Mouse (Mus musculus): ENCODE measurements around the gene Ankmy1. TPM values are rescaled to one million over a fixed set of nuclear protein-coding genes. Genes with fewer than 3 reads are reported as not detected.

Gene Ankmy1
- polyA plus RNA-seq, 1 experiment from 2014 or later = 0.93 TPM

DNA sequence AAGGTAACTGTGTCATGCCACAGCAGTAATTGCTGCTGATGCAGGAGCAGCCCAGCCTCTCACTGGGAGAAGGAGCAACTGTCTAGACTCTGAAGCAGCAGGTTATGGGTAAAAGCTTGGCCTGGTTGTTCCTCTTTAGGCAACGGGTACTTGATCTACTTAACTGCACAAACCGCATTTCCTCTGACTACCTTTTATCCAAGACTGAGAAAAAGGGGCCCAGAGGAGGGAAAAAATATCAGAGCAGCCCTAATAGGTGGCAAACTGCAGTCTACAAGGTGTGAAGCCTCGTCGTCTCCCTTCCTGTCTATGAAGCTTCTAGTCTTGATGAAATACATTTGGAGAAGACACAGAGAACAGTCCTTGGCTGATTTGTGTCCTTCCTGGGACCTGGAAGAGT, 30.9 kb upstream of the Ankmy1 start:
- 73% methylated on average over 4 of the region's 4 CpGs for WGBS
- no peaks in the 10 kb centered on the region for H3K27me3 ChIP-seq
- peaks cover 7% of the 10 kb centered on the region; the same call in 1 of the 2 replicates for H3K36me3 ChIP-seq
- ATAC-seq (replicated peaks) = no peak
- peak overlapping the region; percentile 83 for H3K9ac ChIP-seq (replicated peaks)
- no peaks in the 10 kb centered on the region for H3K9me3 ChIP-seq
- peak overlapping the region; percentile 81 for H3K4me3 ChIP-seq
- peak overlapping the region; percentile 98 for H3K27ac ChIP-seq (replicated peaks)
- H3K4me1 ChIP-seq = peaks cover 30% of the 10 kb centered on the region
- H3K4me2 ChIP-seq (replicated peaks) = peak overlapping the region; percentile 80

- Histone ChIP-seq H3K9ac (replicated peaks) (no peak overlapping the region), H3K27ac (replicated peaks) (no peak overlapping the region), H3K4me1 (peaks cover 9% of the 10 kb centered on the region), H3K9me3 (no peaks in the 10 kb centered on the region), H3K4me3 (no peak overlapping the region), H3K27me3 (no peaks in the 10 kb centered on the region), H3K4me2 (replicated peaks) (no peak overlapping the region), H3K36me3 (no peaks in the 10 kb centered on the region)
- no peak for ATAC-seq (replicated peaks)
- 14% methylated on average over 1 of the region's 1 CpGs for WGBS
These were observed 27.5 kb upstream of the Ankmy1 start for GRCm38 (mm10) chr1:92930171-92930706.

GRCm38 (mm10) chr1:92921496-92921895, 18.8 kb upstream of the Ankmy1 start:
- H3K27me3 ChIP-seq = no peaks in the 10 kb centered on the region
- no peak overlapping the region for H3K27ac ChIP-seq (replicated peaks)
- H3K9me3 ChIP-seq = no peaks in the 10 kb centered on the region
- H3K4me2 ChIP-seq (replicated peaks) = no peak overlapping the region
- no peak overlapping the region for H3K4me3 ChIP-seq
- WGBS = 93% methylated on average over 4 of the region's 4 CpGs
- peaks cover 49% of the 10 kb centered on the region for H3K36me3 ChIP-seq
- ATAC-seq (replicated peaks) = no peak
- no peak overlapping the region for H3K9ac ChIP-seq (replicated peaks)
- no peaks in the 10 kb centered on the region for H3K4me1 ChIP-seq

DNA sequence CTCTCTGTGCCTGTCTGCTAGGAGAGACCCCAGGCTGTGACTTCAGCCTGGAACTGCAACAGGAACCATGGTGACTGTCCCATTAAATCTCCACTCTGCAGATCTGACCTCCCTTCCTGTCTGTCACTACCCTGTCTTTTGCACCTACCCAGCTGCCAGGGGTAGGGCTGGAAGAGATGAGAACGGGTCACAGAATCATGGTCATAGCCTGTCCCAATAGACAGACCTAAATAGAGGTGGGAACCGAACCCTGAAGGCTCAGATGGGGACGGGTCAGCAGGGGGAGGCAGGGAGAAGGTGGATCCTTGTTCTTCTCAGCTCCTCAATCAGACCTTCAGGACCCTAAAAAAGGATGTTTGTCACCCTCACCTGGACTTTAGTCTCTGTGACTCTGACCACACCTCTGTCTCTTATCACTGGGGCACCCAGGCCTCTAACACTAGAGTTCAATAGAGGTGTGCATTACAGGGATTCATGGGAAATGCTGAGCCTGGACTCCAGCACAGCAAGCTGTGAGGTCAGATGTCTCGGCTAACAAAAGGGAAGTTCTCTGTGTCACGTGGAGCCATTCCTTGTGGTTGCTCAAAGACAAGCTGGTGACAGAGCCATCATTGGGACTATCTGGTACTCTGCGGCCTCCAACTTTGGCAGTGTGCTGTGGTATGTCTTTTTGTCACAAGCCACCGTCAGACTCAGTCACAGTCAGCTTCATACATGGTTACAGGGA, 17.9 kb upstream of the Ankmy1 start:
- H3K9ac ChIP-seq (replicated peaks) = no peak overlapping the region
- no peak overlapping the region for H3K27ac ChIP-seq (replicated peaks)
- H3K36me3 ChIP-seq = peaks cover 58% of the 10 kb centered on the region
- no peak for ATAC-seq (replicated peaks)
- H3K9me3 ChIP-seq = no peaks in the 10 kb centered on the region
- no peaks in the 10 kb centered on the region for H3K27me3 ChIP-seq
- no peaks in the 10 kb centered on the region for H3K4me1 ChIP-seq
- H3K4me3 ChIP-seq = no peak overlapping the region
- 87% methylated on average over 7 of the region's 7 CpGs for WGBS
- no peak overlapping the region for H3K4me2 ChIP-seq (replicated peaks)

DNA sequence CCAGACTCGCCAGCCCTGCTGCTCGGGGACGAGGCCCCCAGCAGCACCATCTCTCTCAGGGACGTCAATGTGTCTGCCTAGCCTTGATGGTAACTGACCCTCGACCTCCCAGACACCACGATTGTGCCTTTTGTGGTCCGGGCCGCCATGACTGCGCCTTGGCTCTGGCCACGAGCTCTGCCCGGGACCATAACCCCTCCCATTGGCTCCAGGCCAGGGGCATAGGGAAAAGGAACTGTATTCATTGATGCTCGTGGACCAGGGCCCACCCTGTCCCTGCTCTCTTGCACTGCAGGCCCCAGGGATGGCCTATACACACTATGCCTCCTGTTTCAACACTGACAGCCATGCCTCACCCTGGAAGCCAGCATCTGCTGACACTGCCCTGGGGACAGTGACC, 17.1 kb upstream of the Ankmy1 start:
- WGBS = 71% methylated on average over 12 of the region's 12 CpGs
- no peak overlapping the region for H3K4me3 ChIP-seq
- H3K27ac ChIP-seq (replicated peaks) = no peak overlapping the region
- no peak for ATAC-seq (replicated peaks)
- no peaks in the 10 kb centered on the region for H3K9me3 ChIP-seq
- no peak overlapping the region for H3K9ac ChIP-seq (replicated peaks)
- H3K27me3 ChIP-seq = no peaks in the 10 kb centered on the region
- no peak overlapping the region for H3K4me2 ChIP-seq (replicated peaks)
- H3K36me3 ChIP-seq = peaks cover 65% of the 10 kb centered on the region
- no peaks in the 10 kb centered on the region for H3K4me1 ChIP-seq

- no peak overlapping the region for H3K27ac ChIP-seq (replicated peaks)
- H3K4me1 ChIP-seq = no peaks in the 10 kb centered on the region
- no peak overlapping the region for H3K4me2 ChIP-seq (replicated peaks)
- H3K9ac ChIP-seq (replicated peaks) = no peak overlapping the region
- H3K36me3 ChIP-seq = peaks cover 68% of the 10 kb centered on the region
- no peak for ATAC-seq (replicated peaks)
- H3K4me3 ChIP-seq = no peak overlapping the region
- H3K27me3 ChIP-seq = no peaks in the 10 kb centered on the region
- H3K9me3 ChIP-seq = no peaks in the 10 kb centered on the region
- 96% methylated on average over 11 of the region's 11 CpGs for WGBS
These were observed 16.4 kb upstream of the Ankmy1 start for GRCm38 (mm10) chr1:92919151-92919550.

DNA sequence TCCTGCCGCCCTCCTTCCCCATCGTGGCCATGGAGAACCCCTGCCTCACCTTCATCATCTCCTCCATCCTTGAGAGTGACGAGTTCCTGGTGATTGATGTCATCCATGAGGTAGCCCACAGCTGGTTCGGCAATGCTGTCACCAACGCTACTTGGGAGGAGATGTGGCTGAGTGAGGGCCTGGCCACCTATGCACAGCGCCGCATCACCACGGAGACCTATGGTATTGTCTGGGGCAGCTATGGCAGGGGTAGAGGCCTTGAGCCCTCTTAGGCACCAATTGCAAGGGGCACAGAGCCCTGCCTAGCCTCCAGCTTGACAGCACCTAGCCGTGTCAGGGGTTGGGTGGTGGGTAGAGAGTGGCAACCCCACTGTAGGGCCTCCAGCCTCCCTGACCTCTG, 14.0 kb upstream of the Ankmy1 start:
- H3K27ac ChIP-seq (replicated peaks) = no peak overlapping the region
- peaks cover 18% of the 10 kb centered on the region for H3K4me1 ChIP-seq
- peaks cover 68% of the 10 kb centered on the region for H3K36me3 ChIP-seq
- H3K27me3 ChIP-seq = no peaks in the 10 kb centered on the region
- no peak for ATAC-seq (replicated peaks)
- no peaks in the 10 kb centered on the region for H3K9me3 ChIP-seq
- H3K4me3 ChIP-seq = no peak overlapping the region
- no peak overlapping the region for H3K4me2 ChIP-seq (replicated peaks)
- 95% methylated on average over 9 of the region's 9 CpGs for WGBS
- no peak overlapping the region for H3K9ac ChIP-seq (replicated peaks)

DNA sequence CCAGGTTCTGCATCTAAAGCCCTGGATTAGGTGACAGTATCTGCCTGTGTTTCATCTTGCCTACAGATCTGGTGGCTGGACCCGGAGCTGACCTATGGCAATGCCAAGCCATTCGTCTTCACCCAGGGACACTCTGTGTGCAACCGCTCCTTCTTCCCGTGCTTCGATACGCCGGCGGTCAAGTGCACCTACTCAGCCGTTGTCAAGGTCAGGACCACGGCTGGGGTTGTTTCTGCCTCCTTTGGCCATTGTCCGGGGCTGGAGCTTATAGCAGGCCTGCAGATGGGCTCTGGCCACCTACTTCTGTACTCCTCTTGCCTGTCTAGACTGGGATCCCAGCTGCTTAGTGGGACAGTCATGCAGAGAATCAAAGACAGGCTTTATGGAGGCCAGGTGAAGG, 12.3 kb upstream of the Ankmy1 start:
- Histone ChIP-seq H3K9me3 (no peaks in the 10 kb centered on the region), H3K9ac (replicated peaks) (no peak overlapping the region), H3K4me3 (no peak overlapping the region), H3K27me3 (no peaks in the 10 kb centered on the region), H3K27ac (replicated peaks) (no peak overlapping the region), H3K36me3 (peaks cover 54% of the 10 kb centered on the region), H3K4me2 (replicated peaks) (no peak overlapping the region), H3K4me1 (peaks cover 26% of the 10 kb centered on the region)
- ATAC-seq (replicated peaks) = no peak
- WGBS = 95% methylated on average over 11 of the region's 11 CpGs

DNA sequence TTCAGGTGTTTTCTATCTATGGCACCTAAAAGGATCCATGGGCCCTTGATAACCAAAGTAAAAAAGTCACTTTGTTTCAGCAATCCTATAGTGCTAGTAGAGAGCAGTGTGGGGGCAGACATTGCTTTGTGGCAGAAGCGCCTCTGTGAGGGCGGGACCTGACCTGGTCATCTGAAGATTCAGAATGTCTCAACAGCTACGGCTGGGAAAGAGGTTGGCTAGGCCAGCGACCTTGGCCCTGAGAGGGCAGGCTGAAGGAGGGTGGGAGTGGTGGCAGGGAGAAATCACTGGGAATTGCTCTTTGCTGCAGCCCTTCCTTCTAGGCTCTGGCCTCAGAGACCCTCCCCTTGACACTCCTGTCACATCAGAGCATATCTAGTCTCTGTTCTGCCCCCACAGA, 11.5 kb upstream of the Ankmy1 start:
- WGBS = 85% methylated on average over 4 of the region's 4 CpGs
- ATAC-seq (replicated peaks) = no peak
- Histone ChIP-seq H3K4me1 (peaks cover 34% of the 10 kb centered on the region), H3K9ac (replicated peaks) (no peak overlapping the region), H3K4me3 (no peak overlapping the region), H3K4me2 (replicated peaks) (no peak overlapping the region), H3K9me3 (no peaks in the 10 kb centered on the region), H3K27me3 (no peaks in the 10 kb centered on the region), H3K27ac (replicated peaks) (no peak overlapping the region), H3K36me3 (peaks cover 46% of the 10 kb centered on the region)

- Histone ChIP-seq H3K9me3 (no peaks in the 10 kb centered on the region), H3K4me3 (peak overlapping the region; percentile 86), H3K4me2 (replicated peaks) (peak overlapping the region; percentile 77), H3K4me1 (peaks cover 44% of the 10 kb centered on the region), H3K9ac (replicated peaks) (peak overlapping the region; percentile 93), H3K27me3 (no peaks in the 10 kb centered on the region), H3K27ac (replicated peaks) (peak overlapping the region; percentile 94), H3K36me3 (peaks cover 27% of the 10 kb centered on the region)
- 47% methylated on average over 1 of the region's 1 CpGs for WGBS
- ATAC-seq (replicated peaks) = no peak
These were observed 9.6 kb upstream of the Ankmy1 start for GRCm38 (mm10) chr1:92912286-92912685.

- Histone ChIP-seq H3K27me3 (no peaks in the 10 kb centered on the region), H3K27ac (replicated peaks) (peak overlapping the region; percentile 94), H3K4me2 (replicated peaks) (peak overlapping the region; percentile 77), H3K4me1 (peaks cover 46% of the 10 kb centered on the region), H3K9me3 (no peaks in the 10 kb centered on the region), H3K9ac (replicated peaks) (peak overlapping the region; percentile 93), H3K4me3 (peak overlapping the region; percentile 86), H3K36me3 (peaks cover 21% of the 10 kb centered on the region)
- 42% methylated on average over 8 of the region's 8 CpGs for WGBS
- ATAC-seq (replicated peaks) = no peak
These were observed 9.0 kb upstream of the Ankmy1 start for GRCm38 (mm10) chr1:92911721-92912138.

DNA sequence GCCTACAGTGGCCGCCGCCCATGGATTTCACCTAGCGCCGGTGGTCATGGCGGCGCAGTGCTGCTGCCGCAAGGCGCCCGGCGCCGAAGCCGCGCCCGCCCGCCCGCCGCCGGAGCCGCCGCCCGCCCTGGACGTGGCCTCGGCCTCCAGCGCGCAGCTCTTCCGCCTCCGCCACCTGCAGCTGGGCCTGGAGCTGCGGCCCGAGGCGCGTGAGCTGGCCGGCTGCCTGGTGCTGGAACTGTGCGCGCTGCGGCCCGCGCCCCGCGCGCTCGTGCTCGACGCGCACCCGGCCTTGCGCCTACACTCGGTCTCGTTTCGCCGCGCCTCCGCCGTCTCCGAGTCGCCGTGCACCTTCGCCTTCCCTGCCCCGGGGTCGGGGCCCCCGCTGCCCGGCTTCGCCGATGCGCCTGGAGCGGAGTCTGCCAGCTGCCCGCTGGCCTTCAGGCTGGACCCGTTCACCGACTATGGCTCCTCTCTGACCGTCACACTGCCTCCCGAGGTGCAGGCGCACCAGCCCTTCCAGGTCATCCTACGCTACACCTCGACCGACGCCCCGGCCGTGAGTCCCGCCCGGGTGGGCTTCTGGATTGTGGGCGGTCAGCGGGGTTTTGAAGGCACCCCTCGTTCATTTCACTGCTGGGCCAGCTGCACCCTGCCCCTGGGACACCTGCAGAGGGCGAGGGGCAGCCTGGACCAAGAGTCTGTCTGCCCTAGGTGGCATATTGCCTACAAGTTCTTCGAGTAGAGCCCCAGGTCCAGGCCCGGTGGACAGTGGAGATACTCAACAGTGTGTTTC, 8.4 kb upstream of the Ankmy1 start:
- Histone ChIP-seq H3K9me3 (no peaks in the 10 kb centered on the region), H3K27me3 (no peaks in the 10 kb centered on the region), H3K4me3 (peak overlapping the region; percentile 86), H3K4me1 (peaks cover 49% of the 10 kb centered on the region), H3K9ac (replicated peaks) (peak overlapping the region; percentile 93), H3K4me2 (replicated peaks) (peak overlapping the region; percentile 77), H3K36me3 (peaks cover 15% of the 10 kb centered on the region), H3K27ac (replicated peaks) (peak overlapping the region; percentile 94)
- peak; percentile 53 for ATAC-seq (replicated peaks)
- 1% methylated on average over 68 of the region's 85 CpGs for WGBS

Measured in forebrain, embryonic 15.5 days (tissue).